Mouse (Mus musculus) limb, embryonic 11.5 days (tissue): Measurements from ENCODE around the gene Akap6. TPM values are rescaled to one million over a fixed set of nuclear protein-coding genes. Genes with fewer than 3 reads are reported as not detected.

ENCODE experiments used
- ATAC-seq: fragments of 200-750 bp; cut with Nextera tagmentation; 2 replicates; pipeline ENCODE4 v1.8.0; 2017; ENCODE audit warnings: low read depth; ENCODE audit not compliant: insufficient number of reproducible peaks, low FRiP score, low TSS enrichment
- DNase-seq: peaks from one replicate; pipeline ENCODE4 v3.0.0-alpha.2; 2015; ENCODE audit warnings: low spot score
- H3K27ac ChIP-seq: fragments of 300-500 bp; sonication (generic); replicated peaks from 2 replicates; pipeline ENCODE4 v1.5.1; 2014; ENCODE audit warnings: low read depth, mild to moderate bottlenecking, low read length
- H3K27me3 ChIP-seq: fragments of 300-500 bp; sonication (generic); 2 replicates; pipeline ENCODE4 v1.6.1; 2014; ENCODE audit warnings: mild to moderate bottlenecking, low read length, mixed read lengths; ENCODE audit not compliant: control insufficient read depth, insufficient read depth
- H3K36me3 ChIP-seq: fragments of 300-500 bp; sonication (generic); 2 replicates; pipeline ENCODE4 v1.6.1; 2014; ENCODE audit warnings: mild to moderate bottlenecking, low read length, moderate library complexity, mixed read lengths; ENCODE audit not compliant: control insufficient read depth, insufficient read depth
- H3K4me1 ChIP-seq: fragments of 300-500 bp; sonication (generic); 2 replicates; pipeline ENCODE4 v1.6.1; 2014; ENCODE audit warnings: low read length, mixed read lengths; ENCODE audit not compliant: control insufficient read depth, insufficient read depth
- H3K4me2 ChIP-seq: fragments of 300-500 bp; sonication (generic); 2 replicates; pipeline ENCODE4 v1.6.1; 2014; ENCODE audit warnings: low read depth, mild to moderate bottlenecking, moderate library complexity; ENCODE audit not compliant: severe bottlenecking
- H3K4me3 ChIP-seq: fragments of 300-500 bp; sonication (generic); 2 replicates; pipeline ENCODE4 v1.5.1; 2014; ENCODE audit warnings: low read depth, low read length
- H3K9ac ChIP-seq: fragments of 300-500 bp; sonication (generic); 2 replicates; pipeline ENCODE4 v1.6.1; 2014; ENCODE audit warnings: mild to moderate bottlenecking, low read length
- H3K9me3 ChIP-seq: fragments of 300-500 bp; sonication (generic); 2 replicates; pipeline ENCODE4 v1.6.1; 2016; ENCODE audit warnings: low read length; ENCODE audit not compliant: control insufficient read depth
- whole genome bisulfite sequencing: fragments of 180-500 bp; shearing (Covaris S2); extraction: QIAGEN DNeasy Blood & Tissue Kit; methylation state at CpG from one replicate; pipeline ENCODE4 v1.1.7; 2014; 5-methylcytosine and 5-hydroxymethylcytosine counted together
- polyA plus RNA-seq: library from polyadenylated mRNA; unstranded; fragments of >200 nt; fragmentation: Nextera tagmentation; extraction: Ambion mirVana; gene quantifications from 2 replicates; pipeline ENCODE4 v1.2.1, GENCODE M21; 2014

Akap6 gene
- polyA plus RNA-seq, 1 experiment from 2014 or later, result 0.29 TPM

- H3K9ac ChIP-seq, result no peak overlapping the region
- no peak overlapping the region for H3K27ac ChIP-seq
- H3K36me3 ChIP-seq, result no peaks in the 10 kb centered on the region
- H3K4me1 ChIP-seq, result 0 out of 2 replicates have a peak, but pooled peaks cover 4% of the 10 kb centered on the region
- ATAC-seq (no peak), DNase-seq (no peak)
- no peaks in the 10 kb centered on the region for H3K9me3 ChIP-seq
- 84% methylated on average over 9 of the region's 9 CpGs for WGBS
- H3K4me2 ChIP-seq, result no peak overlapping the region
- H3K4me3 ChIP-seq, result no peak overlapping the region
- no peaks in the 10 kb centered on the region for H3K27me3 ChIP-seq
Observed at GRCm38 (mm10) chr12:52874332-52874923, 175.2 kb downstream of the Akap6 start.

DNA sequence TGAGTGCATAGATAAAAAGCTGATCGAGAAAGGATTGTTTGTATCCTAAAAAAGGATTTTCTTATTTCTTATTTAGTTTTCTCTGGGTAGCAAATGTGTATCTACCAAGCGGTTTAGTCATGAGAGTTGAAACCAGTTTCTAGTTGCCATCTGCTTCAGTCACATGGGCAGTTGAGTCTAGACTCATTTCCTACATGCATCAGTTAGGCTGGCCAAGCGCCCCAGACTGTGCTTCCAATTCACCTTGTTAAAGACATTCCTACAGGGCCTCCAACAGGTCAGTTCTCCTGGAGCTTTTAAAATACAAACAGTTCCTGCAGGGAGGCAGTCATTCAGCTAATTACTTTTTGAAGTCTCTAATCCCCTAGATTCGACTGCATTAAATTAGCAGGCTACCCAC lies 176.9 kb downstream of the Akap6 start:
- H3K4me2 ChIP-seq, result no peak overlapping the region
- no peaks in the 10 kb centered on the region for H3K27me3 ChIP-seq
- DNase-seq (peak; percentile 68), ATAC-seq (no peak; the same call in 1 of the 2 replicates)
- H3K9me3 ChIP-seq, result no peaks in the 10 kb centered on the region
- no peak overlapping the region for H3K9ac ChIP-seq
- H3K4me3 ChIP-seq, result no peak overlapping the region
- 0 out of 2 replicates have a peak, but pooled peaks cover 4% of the 10 kb centered on the region for H3K4me1 ChIP-seq
- H3K27ac ChIP-seq, result no peak overlapping the region
- WGBS, result 32% methylated on average over 4 of the region's 4 CpGs
- H3K36me3 ChIP-seq, result no peaks in the 10 kb centered on the region

GRCm38 (mm10) chr12:52876978-52877769 lies 178.0 kb downstream of the Akap6 start:
- Histone ChIP-seq H3K36me3 (no peaks in the 10 kb centered on the region), H3K4me2 (no peak overlapping the region), H3K9ac (no peak overlapping the region), H3K4me3 (no peak overlapping the region), H3K9me3 (no peaks in the 10 kb centered on the region), H3K27ac (no peak overlapping the region), H3K27me3 (no peaks in the 10 kb centered on the region), H3K4me1 (0 out of 2 replicates have a peak, but pooled peaks cover 4% of the 10 kb centered on the region)
- ATAC-seq (no peak), DNase-seq (no peak)
- WGBS, result 87% methylated on average over 8 of the region's 8 CpGs

GRCm38 (mm10) chr12:52879324-52879723 lies 180.1 kb downstream of the Akap6 start:
- Histone ChIP-seq H3K9me3 (no peaks in the 10 kb centered on the region), H3K4me1 (0 out of 2 replicates have a peak, but pooled peaks cover 4% of the 10 kb centered on the region), H3K27me3 (no peaks in the 10 kb centered on the region), H3K9ac (no peak overlapping the region), H3K4me3 (no peak overlapping the region), H3K4me2 (no peak overlapping the region), H3K36me3 (no peaks in the 10 kb centered on the region), H3K27ac (no peak overlapping the region)
- ATAC-seq, result peak; percentile 60; the same call in 1 of the 2 replicates
- WGBS, result 70% methylated on average over 8 of the region's 8 CpGs
- DNase-seq, result no peak

DNA sequence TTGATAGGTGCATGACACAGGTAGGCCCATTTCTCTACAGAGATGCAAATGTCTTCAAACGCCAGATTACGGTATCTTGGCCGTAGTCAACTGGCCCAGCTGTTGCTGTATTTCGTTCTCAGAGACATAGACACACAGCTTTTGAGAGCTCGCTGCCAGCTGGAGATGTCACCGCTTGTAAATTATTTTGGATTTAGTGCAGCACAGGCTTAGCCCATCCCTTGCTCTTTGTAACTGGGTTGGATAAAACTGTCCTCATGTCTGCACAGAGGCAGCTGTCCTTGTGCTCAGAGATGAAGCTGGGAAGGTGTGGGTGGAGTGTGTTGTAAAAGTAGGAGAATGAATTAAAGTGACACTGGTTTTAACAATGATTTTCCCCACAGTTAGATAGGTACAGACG lies 193.3 kb downstream of the Akap6 start:
- Histone ChIP-seq H3K4me3 (no peak overlapping the region), H3K27me3 (no peaks in the 10 kb centered on the region), H3K27ac (no peak overlapping the region), H3K36me3 (no peaks in the 10 kb centered on the region), H3K9ac (no peak overlapping the region), H3K4me2 (no peak overlapping the region), H3K9me3 (no peaks in the 10 kb centered on the region), H3K4me1 (no peaks in the 10 kb centered on the region)
- ATAC-seq (no peak), DNase-seq (no peak)
- WGBS, result 93% methylated on average over 7 of the region's 7 CpGs

GRCm38 (mm10) chr12:52893656-52894405 lies 194.6 kb downstream of the Akap6 start:
- ATAC-seq (no peak), DNase-seq (no peak)
- Histone ChIP-seq H3K4me3 (no peak overlapping the region), H3K9ac (no peak overlapping the region), H3K9me3 (no peaks in the 10 kb centered on the region), H3K36me3 (no peaks in the 10 kb centered on the region), H3K27ac (no peak overlapping the region), H3K27me3 (no peaks in the 10 kb centered on the region), H3K4me2 (no peak overlapping the region), H3K4me1 (no peaks in the 10 kb centered on the region)
- 86% methylated on average over 11 of the region's 11 CpGs for WGBS

GRCm38 (mm10) chr12:52895672-52896460 lies 196.7 kb downstream of the Akap6 start:
- no peaks in the 10 kb centered on the region for H3K36me3 ChIP-seq
- ATAC-seq, result no peak
- WGBS, result 61% methylated on average over 6 of the region's 6 CpGs
- no peak overlapping the region for H3K27ac ChIP-seq
- H3K9ac ChIP-seq, result no peak overlapping the region
- H3K4me1 ChIP-seq, result no peaks in the 10 kb centered on the region
- H3K9me3 ChIP-seq, result no peaks in the 10 kb centered on the region
- H3K4me3 ChIP-seq, result no peak overlapping the region
- DNase-seq, result peak; percentile 69
- H3K4me2 ChIP-seq, result no peak overlapping the region
- no peaks in the 10 kb centered on the region for H3K27me3 ChIP-seq

GRCm38 (mm10) chr12:52896785-52897184 lies 197.6 kb downstream of the Akap6 start:
- WGBS, result 68% methylated on average over 3 of the region's 3 CpGs
- DNase-seq, result no peak

More at GRCm38 (mm10) chr12:52896785-52897184, 197.6 kb downstream of the Akap6 start:
- no peak for ATAC-seq
- Histone ChIP-seq H3K36me3 (no peaks in the 10 kb centered on the region), H3K9ac (no peak overlapping the region), H3K27ac (no peak overlapping the region), H3K27me3 (no peaks in the 10 kb centered on the region), H3K4me1 (no peaks in the 10 kb centered on the region), H3K4me2 (no peak overlapping the region), H3K4me3 (no peak overlapping the region), H3K9me3 (no peaks in the 10 kb centered on the region)
